Mouse (Mus musculus) C2C12 (cell line): ENCODE measurements around the gene Kank2.

ENCODE experiments used
- CEBPB ChIP-seq: IDR thresholded peaks from one replicate; pipeline ENCODE4 v1.6.1; 2011; ENCODE audit warnings: low read depth, mild to moderate bottlenecking, control low read depth, moderate library complexity
- CTCF ChIP-seq: IDR thresholded peaks from one replicate; pipeline ENCODE4 v1.5.1; 2011; ENCODE audit not compliant: control insufficient read depth, insufficient read depth, insufficient read length
- FOSL1 ChIP-seq: IDR thresholded peaks from one replicate; pipeline ENCODE4 v1.8.0; 2011; ENCODE audit warnings: mild to moderate bottlenecking, low read length; ENCODE audit not compliant: poor library complexity, insufficient read depth, severe bottlenecking
- MAX ChIP-seq: IDR thresholded peaks from one replicate; pipeline ENCODE4 v1.6.1; 2011; ENCODE audit warnings: mild to moderate bottlenecking, control low read depth
- MYOD1 ChIP-seq: IDR thresholded peaks from one replicate; pipeline ENCODE4 v1.6.1; 2011; ENCODE audit warnings: low read depth; ENCODE audit not compliant: control insufficient read depth, insufficient read length
- USF1 ChIP-seq: IDR thresholded peaks from one replicate; pipeline ENCODE4 v1.6.1; 2011; ENCODE audit warnings: low read depth, mild to moderate bottlenecking, control low read depth, moderate library complexity

GRCm38 (mm10) chr9:21748033-21748432, 50.5 kb downstream of the Kank2 start:
- no peak for TF ChIP-seq CTCF
- TF ChIP-seq USF1: no peak
- no peak for TF ChIP-seq MYOD1
- no peak for TF ChIP-seq FOSL1
- TF ChIP-seq MAX: no peak
- no peak for TF ChIP-seq CEBPB
